Comparison of ENCODE assay signal across 10 mouse cellular contexts in the genomic region with DNA sequence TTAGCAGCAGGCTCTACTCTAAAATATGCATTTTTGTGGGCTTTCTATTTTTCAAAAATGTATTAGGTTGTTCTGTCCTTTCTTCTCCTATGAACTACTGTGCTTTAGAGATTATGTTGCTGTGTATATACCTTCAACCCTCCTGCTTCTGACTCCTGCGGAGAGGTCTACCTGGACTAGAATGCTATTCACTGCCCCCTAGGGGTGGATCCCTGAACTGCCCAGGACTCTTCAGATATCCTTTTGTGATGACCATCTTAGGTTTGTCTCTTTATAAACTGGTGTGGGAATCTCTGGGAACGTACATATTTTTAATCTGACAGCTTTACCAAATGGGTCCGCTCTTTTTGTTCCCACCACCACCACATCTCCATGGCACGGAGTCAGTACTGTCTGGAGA.
DNase-seq lines count a peak whose midpoint lies in the region; ATAC-seq and TF ChIP-seq lines count a peak whose summit lies in the region.
"Had no signal": no experiment of that assay in that cellular context is flagged by ENCODE, and none has a peak within 500 bp of the region (broad histone marks: within the 10 kb centered on the region; RNA-seq: fewer than 3 reads in every experiment).

No protein-coding gene starts in this region.

- peak; percentile 77 for TF ChIP-seq CTCF in midbrain, postnatal 0 days (IDR thresholded peaks at IDR 0.05)

- no peak overlapping the region for H3K27ac ChIP-seq in midbrain, postnatal 0 days (ENCODE audit: low read depth, low read length)
- H3K27ac ChIP-seq: embryonic facial prominence, embryonic 13.5 days; limb, embryonic 13.5 days had no signal

- no peaks in the 10 kb centered on the region for H3K36me3 ChIP-seq in midbrain, postnatal 0 days (ENCODE audit: insufficient read depth, low read length)
- H3K36me3 ChIP-seq: embryonic facial prominence, embryonic 13.5 days; limb, embryonic 13.5 days had no signal

- no peak overlapping the region for H3K4me2 ChIP-seq in midbrain, postnatal 0 days (ENCODE audit: low read depth, low read length, poor library complexity, severe bottlenecking)

- H3K9me3 ChIP-seq in midbrain, postnatal 0 days (ENCODE audit: low read length), result no peaks in the 10 kb centered on the region
- H3K9me3 ChIP-seq: embryonic facial prominence, embryonic 13.5 days; limb, embryonic 13.5 days had no signal

- no peak for ATAC-seq in midbrain, postnatal 0 days (ENCODE audit: low FRiP score)
- no peak for ATAC-seq in monocyte, adult 5-6 weeks (replicated peaks; ENCODE audit: insufficient number of reproducible peaks, low FRiP score, low TSS enrichment, poor library complexity, severe bottlenecking)

- DNase-seq in layer of hippocampus, adult 11-12 months (ENCODE audit: low spot score), result peak; percentile 69
- DNase-seq in layer of hippocampus, adult 9-10 months (ENCODE audit: low spot score), result no peak
- DNase-seq in Muller cell, postnatal 12 days (ENCODE audit: inconsistent ontology term), result peak; percentile 48
- peak; percentile 10 for DNase-seq in cerebellum, adult 11-12 months
- peak; percentile 22 to 44 for DNase-seq in frontal cortex, postnatal 25 days (ENCODE audit: low spot score in 2 of 2)
- peak; percentile 9 to 27 for DNase-seq in layer of hippocampus, postnatal 14 days (ENCODE audit: low spot score in 2 of 2)
- peak; percentile 50 for DNase-seq in midbrain, postnatal 0 days (ENCODE audit: low spot score)

- no peaks in the 10 kb centered on the region for H3K4me1 ChIP-seq in midbrain, postnatal 0 days (ENCODE audit: insufficient read depth, low read length)
- H3K4me1 ChIP-seq: embryonic facial prominence, embryonic 13.5 days; limb, embryonic 13.5 days had no signal

- H3K27me3 ChIP-seq in midbrain, postnatal 0 days (ENCODE audit: insufficient read depth, low read length), result peaks cover 18% of the 10 kb centered on the region; the same call in 1 of the 2 replicates

- H3K9ac ChIP-seq in midbrain, postnatal 0 days (replicated peaks; ENCODE audit: low read length, poor library complexity, severe bottlenecking), result no peak overlapping the region
- H3K9ac ChIP-seq: embryonic facial prominence, embryonic 13.5 days; limb, embryonic 13.5 days had no signal

- 42% methylated on average over 4 of the region's 4 CpGs for WGBS in midbrain, postnatal 0 days

- no peak overlapping the region for H3K4me3 ChIP-seq in midbrain, postnatal 0 days (ENCODE audit: low read depth, low read length)
